Comparison of ENCODE assay signal across 8 mouse cellular contexts in genomic region chr7:12978931-12979722, GRCm38 (mm10). TPM values are rescaled to one million over a fixed set of nuclear protein-coding genes. Genes with fewer than 3 reads are reported as not detected.
DNase-seq lines count a peak whose midpoint lies in the region; ATAC-seq lines count a peak whose summit lies in the region.

No protein-coding gene starts in this region.

- no peak for DNase-seq in heart, postnatal 14 days
- DNase-seq in cerebellum, adult 9-11 months, result peak; percentile 75
- DNase-seq in spleen, postnatal 10 days (ENCODE audit: low spot score in 2 of 2), result no peak
- DNase-seq in testis, postnatal 10 days (ENCODE audit: low spot score), result no peak
- no peak for DNase-seq in layer of hippocampus, postnatal 25 days (ENCODE audit: extremely low spot score in 1 of 2, low spot score in 1 of 2)

- no peak overlapping the region; the same call in 1 of the 2 replicates for H3K9ac ChIP-seq in heart, embryonic 11.5 days (ENCODE audit: low read depth, low read length)
- peak overlapping the region; percentile 69 for H3K9ac ChIP-seq in hindbrain, embryonic 12.5 days
- peak overlapping the region; percentile 75; the same call in 1 of the 2 replicates for H3K9ac ChIP-seq in midbrain, embryonic 13.5 days (replicated peaks)

- no peak for ATAC-seq in heart, embryonic 11.5 days (replicated peaks; ENCODE audit: insufficient number of reproducible peaks, low FRiP score, low TSS enrichment)
- no peak for ATAC-seq in hindbrain, embryonic 12.5 days (ENCODE audit: low FRiP score)
- no peak for ATAC-seq in midbrain, embryonic 13.5 days

- H3K36me3 ChIP-seq in heart, embryonic 11.5 days (ENCODE audit: control insufficient read depth, insufficient read depth, low read length), result no peaks in the 10 kb centered on the region; the same call in 1 of the 2 replicates
- peaks cover 10% of the 10 kb centered on the region; the same call in 1 of the 2 replicates for H3K36me3 ChIP-seq in hindbrain, embryonic 12.5 days
- H3K36me3 ChIP-seq in midbrain, embryonic 13.5 days, result peaks cover 20% of the 10 kb centered on the region

- no peak overlapping the region; the same call in 1 of the 2 replicates for H3K4me3 ChIP-seq in heart, embryonic 11.5 days (ENCODE audit: low read depth, low read length)
- H3K4me3 ChIP-seq in hindbrain, embryonic 12.5 days, result peak overlapping the region; percentile 63; the same call in 1 of the 2 replicates
- H3K4me3 ChIP-seq in midbrain, embryonic 13.5 days (replicated peaks), result peak overlapping the region; percentile 58

- H3K4me2 ChIP-seq in heart, embryonic 11.5 days, result peak overlapping the region; percentile 81
- peak overlapping the region; percentile 78 for H3K4me2 ChIP-seq in hindbrain, embryonic 12.5 days (replicated peaks)
- peak overlapping the region; percentile 72 for H3K4me2 ChIP-seq in midbrain, embryonic 13.5 days (replicated peaks)

- H3K4me1 ChIP-seq in heart, embryonic 11.5 days (ENCODE audit: control insufficient read depth, insufficient read depth, low read length), result peaks cover 8% of the 10 kb centered on the region
- H3K4me1 ChIP-seq in hindbrain, embryonic 12.5 days, result peaks cover 12% of the 10 kb centered on the region
- H3K4me1 ChIP-seq in midbrain, embryonic 13.5 days (replicated peaks), result peaks cover 17% of the 10 kb centered on the region

- H3K27me3 ChIP-seq in heart, embryonic 11.5 days (ENCODE audit: control insufficient read depth, insufficient read depth, low read length), result no peaks in the 10 kb centered on the region
- no peaks in the 10 kb centered on the region for H3K27me3 ChIP-seq in hindbrain, embryonic 12.5 days
- no peaks in the 10 kb centered on the region for H3K27me3 ChIP-seq in midbrain, embryonic 13.5 days

- peak overlapping the region; percentile 93 for H3K27ac ChIP-seq in heart, embryonic 11.5 days (ENCODE audit: low read depth, low read length)
- H3K27ac ChIP-seq in hindbrain, embryonic 12.5 days, result no peak overlapping the region
- no peak overlapping the region for H3K27ac ChIP-seq in midbrain, embryonic 13.5 days

- 77% methylated on average over 18 of the region's 18 CpGs for WGBS in heart, embryonic 11.5 days (ENCODE audit: insufficient replicate concordance)
- WGBS in hindbrain, embryonic 12.5 days, result 90% methylated on average over 18 of the region's 18 CpGs
- WGBS in midbrain, embryonic 13.5 days, result 92% methylated on average over 18 of the region's 18 CpGs

- no peaks in the 10 kb centered on the region for H3K9me3 ChIP-seq in heart, embryonic 11.5 days (replicated peaks; ENCODE audit: control insufficient read depth, low read length)
- H3K9me3 ChIP-seq in hindbrain, embryonic 12.5 days (replicated peaks), result no peaks in the 10 kb centered on the region
- no peaks in the 10 kb centered on the region for H3K9me3 ChIP-seq in midbrain, embryonic 13.5 days

- intact Hi-C loops in heart, postnatal 14 days (cut with DNase I), result loop anchor here (1.0 kb wide), 1 partner anchor 30 kb away; no protein-coding TSS in a partner anchor

RNA-seq across cellular contexts. Expression of gene Zfp446, which starts 1.5 kb away (rescaled TPM):
- 4.3 and 5.5 TPM in 2 replicates for polyA plus RNA-seq in heart, embryonic 11.5 days (2014; fragmentation: Nextera tagmentation; extraction: Ambion mirVana)
- 1 to 10 TPM; 2.6 to 3.3 TPM for total RNA-seq in heart, postnatal 14 days (2021)
- polyA plus RNA-seq in hindbrain, embryonic 12.5 days (2016; fragmentation: Nextera tagmentation; extraction: Ambion mirVana), result 14.8 and 16.2 TPM in 2 replicates
- 14.3 and 16.2 TPM in 2 replicates for polyA plus RNA-seq in midbrain, embryonic 13.5 days (2015; fragmentation: Nextera tagmentation; extraction: Ambion mirVana)
- 1 to 10 TPM; 8.1 to 9.1 TPM for total RNA-seq in layer of hippocampus, postnatal 25 days (2021)

RNA-seq across cellular contexts. Expression of gene Zfp324, which starts 13.5 kb away (rescaled TPM):
- 6.8 and 7.1 TPM in 2 replicates for polyA plus RNA-seq in heart, embryonic 11.5 days (2014; fragmentation: Nextera tagmentation; extraction: Ambion mirVana)
- total RNA-seq in heart, postnatal 14 days (2021), result 1 to 10 TPM; 4.1 to 4.5 TPM
- 14.5 and 15.2 TPM in 2 replicates for polyA plus RNA-seq in hindbrain, embryonic 12.5 days (2016; fragmentation: Nextera tagmentation; extraction: Ambion mirVana)
- polyA plus RNA-seq in midbrain, embryonic 13.5 days (2015; fragmentation: Nextera tagmentation; extraction: Ambion mirVana), result 13.7 and 15.4 TPM in 2 replicates
- total RNA-seq in layer of hippocampus, postnatal 25 days (2021), result 10 to 100 TPM; 10.2 to 12.1 TPM

RNA-seq across cellular contexts. Expression of gene Slc27a5, which starts 18.9 kb away (rescaled TPM):
- polyA plus RNA-seq in heart, embryonic 11.5 days (2014; fragmentation: Nextera tagmentation; extraction: Ambion mirVana), result not detected in 2 replicates
- total RNA-seq in heart, postnatal 14 days (2021), result not detected
- polyA plus RNA-seq in hindbrain, embryonic 12.5 days (2016; fragmentation: Nextera tagmentation; extraction: Ambion mirVana), result 0.26 TPM in 2 replicates
- polyA plus RNA-seq in midbrain, embryonic 13.5 days (2015; fragmentation: Nextera tagmentation; extraction: Ambion mirVana), result 0.11 and 0.23 TPM in 2 replicates
- total RNA-seq in layer of hippocampus, postnatal 25 days (2021), result under 1 TPM; 0.22 to 0.47 TPM

RNA-seq across cellular contexts. Expression of gene Trim28, which starts 19.8 kb away (rescaled TPM):
- 252 and 256 TPM in 2 replicates for polyA plus RNA-seq in heart, embryonic 11.5 days (2014; fragmentation: Nextera tagmentation; extraction: Ambion mirVana)
- total RNA-seq in heart, postnatal 14 days (2021), result 100 to 1,000 TPM; 115 TPM
- polyA plus RNA-seq in hindbrain, embryonic 12.5 days (2016; fragmentation: Nextera tagmentation; extraction: Ambion mirVana), result 356 and 380 TPM in 2 replicates
- polyA plus RNA-seq in midbrain, embryonic 13.5 days (2015; fragmentation: Nextera tagmentation; extraction: Ambion mirVana), result 240 and 273 TPM in 2 replicates
- total RNA-seq in layer of hippocampus, postnatal 25 days (2021), result 100 to 1,000 TPM; 236 to 250 TPM

RNA-seq across cellular contexts. Expression of gene Zbtb45, which starts 30.7 kb away (rescaled TPM):
- 13.6 and 16.0 TPM in 2 replicates for polyA plus RNA-seq in heart, embryonic 11.5 days (2014; fragmentation: Nextera tagmentation; extraction: Ambion mirVana)
- 1 to 10 TPM; 8.4 to 9.2 TPM for total RNA-seq in heart, postnatal 14 days (2021)
- 32.6 and 35.0 TPM in 2 replicates for polyA plus RNA-seq in hindbrain, embryonic 12.5 days (2016; fragmentation: Nextera tagmentation; extraction: Ambion mirVana)
- 37.3 and 41.2 TPM in 2 replicates for polyA plus RNA-seq in midbrain, embryonic 13.5 days (2015; fragmentation: Nextera tagmentation; extraction: Ambion mirVana)
- 10 to 100 TPM; 34.4 to 35.3 TPM for total RNA-seq in layer of hippocampus, postnatal 25 days (2021)
